Mouse (Mus musculus): ENCODE data around the gene Edc3.

GRCm38 (mm10) chr9:57765364-57766351, 57.3 kb downstream of the Edc3 start, which contains the start of gene Clk3:
- no peak for TF ChIP-seq CTCF (IDR thresholded peaks at IDR 0.05; ENCODE audit: low read depth, low read length)
- no peak for TF ChIP-seq POLR2A (IDR thresholded peaks at IDR 0.05; ENCODE audit: borderline replicate concordance, low read depth, low read length)
